Mouse (Mus musculus) kidney, embryonic 16.5 days (tissue): ENCODE data around the gene Carmil2. TPM values are rescaled to one million over a fixed set of nuclear protein-coding genes. Genes with fewer than 3 reads are reported as not detected.

Experiments used
- ATAC-seq: fragments of 200-750 bp; cut with Nextera tagmentation; 2 replicates; pipeline ENCODE4 v1.8.0; 2017; ENCODE audit warnings: moderate TSS enrichment; ENCODE audit not compliant: low FRiP score, low TSS enrichment
- H3K27ac ChIP-seq: fragments of 300-500 bp; sonication (generic); 2 replicates; pipeline ENCODE4 v1.5.1; 2014; ENCODE audit warnings: low read length
- H3K27me3 ChIP-seq: fragments of 300-500 bp; sonication (generic); 2 replicates; pipeline ENCODE4 v1.6.1; 2014; ENCODE audit warnings: low read length, control low read depth, mixed read lengths; ENCODE audit not compliant: insufficient read depth
- H3K36me3 ChIP-seq: fragments of 300-500 bp; sonication (generic); 2 replicates; pipeline ENCODE4 v1.6.1; 2014; ENCODE audit warnings: low read length, control low read depth, mixed read lengths; ENCODE audit not compliant: insufficient read depth
- H3K4me1 ChIP-seq: fragments of 300-500 bp; sonication (generic); 2 replicates; pipeline ENCODE4 v1.6.1; 2014; ENCODE audit warnings: low read length, control low read depth, mixed read lengths; ENCODE audit not compliant: insufficient read depth
- H3K4me2 ChIP-seq: fragments of 300-500 bp; sonication (generic); replicated peaks from 2 replicates; pipeline ENCODE4 v1.6.1; 2014; ENCODE audit warnings: low read depth, low read length
- H3K4me3 ChIP-seq: fragments of 300-500 bp; sonication (generic); 2 replicates; pipeline ENCODE4 v1.5.1; 2014; ENCODE audit warnings: mild to moderate bottlenecking, low read length
- H3K9ac ChIP-seq: fragments of 300-500 bp; sonication (generic); replicated peaks from 2 replicates; pipeline ENCODE4 v1.6.1; 2014; ENCODE audit warnings: low read length
- H3K9me3 ChIP-seq: fragments of 300-500 bp; sonication (generic); 2 replicates; pipeline ENCODE4 v1.6.1; 2016; ENCODE audit warnings: low read length, control low read depth
- WGBS: fragments of 180-500 bp; shearing (Covaris S2); extraction: QIAGEN DNeasy Blood & Tissue Kit; methylation state at CpG from one replicate; pipeline ENCODE4 v1.1.7; 2014; 5-methylcytosine and 5-hydroxymethylcytosine counted together
- polyA plus RNA-seq: library from polyadenylated mRNA; unstranded; fragments of >200 nt; fragmentation: Nextera tagmentation; extraction: Ambion mirVana; gene quantifications from 2 replicates; pipeline ENCODE4 v1.2.1, GENCODE M21; 2015

Gene Carmil2
- polyA plus RNA-seq, 1 experiment from 2014 or later: 0.52 TPM

DNA sequence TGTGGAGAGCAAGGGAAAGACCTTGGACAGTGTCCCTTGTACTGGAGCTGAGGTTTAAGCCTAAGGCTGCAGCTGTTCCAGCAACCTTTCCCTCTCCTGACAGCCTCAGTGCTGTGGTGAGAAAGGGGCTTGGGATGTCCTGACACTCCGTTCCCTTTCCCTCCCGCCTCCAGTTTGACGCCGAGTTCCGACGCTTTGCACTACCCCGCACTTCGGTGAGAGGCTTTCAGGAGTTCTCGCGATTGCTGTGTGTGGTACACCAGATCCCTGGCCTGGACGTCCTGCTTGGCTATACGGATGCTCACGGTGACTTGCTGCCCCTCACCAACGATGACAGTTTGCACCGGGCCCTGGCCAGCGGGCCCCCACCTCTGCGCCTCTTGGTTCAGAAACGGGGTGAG is 15.9 kb downstream of the Carmil2 start:
- Histone ChIP-seq H3K4me3 (peak overlapping the region; percentile 71), H3K4me2 (peak overlapping the region; percentile 93), H3K4me1 (peaks cover 29% of the 10 kb centered on the region), H3K9ac (peak overlapping the region; percentile 74), H3K27me3 (no peaks in the 10 kb centered on the region), H3K27ac (peak overlapping the region; percentile 65), H3K36me3 (peaks cover 38% of the 10 kb centered on the region), H3K9me3 (no peaks in the 10 kb centered on the region)
- WGBS: 39% methylated on average over 18 of the region's 18 CpGs
- 0 out of 2 replicates have a peak, but pooled peaks have one; percentile 6 for ATAC-seq

DNA sequence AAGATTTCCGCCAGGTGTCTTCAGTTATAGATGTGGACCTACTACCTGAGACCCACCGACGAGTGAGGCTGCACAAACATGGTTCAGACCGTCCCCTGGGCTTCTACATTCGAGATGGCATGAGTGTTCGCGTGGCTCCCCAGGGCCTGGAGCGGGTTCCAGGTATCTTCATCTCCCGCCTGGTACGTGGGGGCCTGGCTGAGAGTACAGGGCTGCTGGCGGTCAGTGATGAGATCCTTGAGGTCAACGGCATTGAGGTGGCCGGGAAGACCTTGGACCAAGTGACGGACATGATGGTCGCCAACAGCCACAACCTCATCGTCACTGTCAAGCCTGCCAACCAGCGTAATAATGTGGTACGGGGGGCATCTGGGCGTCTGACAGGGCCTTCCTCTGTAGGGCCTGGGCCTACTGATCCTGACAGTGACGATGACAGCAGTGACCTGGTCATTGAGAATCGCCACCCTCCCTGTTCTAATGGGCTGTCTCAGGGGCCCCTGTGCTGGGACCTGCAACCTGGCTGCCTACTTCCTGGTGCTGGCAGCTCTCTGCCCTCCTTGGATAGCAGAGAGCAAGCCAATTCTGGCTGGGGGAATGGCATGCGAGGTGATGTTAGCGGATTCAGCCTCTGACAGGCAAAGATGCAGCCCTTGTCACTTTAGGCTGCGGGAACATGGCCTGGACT is 16.8 kb downstream of the Carmil2 start:
- H3K4me1 ChIP-seq: peaks cover 33% of the 10 kb centered on the region
- WGBS: 91% methylated on average over 24 of the region's 24 CpGs
- no peaks in the 10 kb centered on the region for H3K9me3 ChIP-seq
- no peak overlapping the region for H3K4me2 ChIP-seq
- no peak overlapping the region for H3K4me3 ChIP-seq
- no peaks in the 10 kb centered on the region for H3K27me3 ChIP-seq
- H3K36me3 ChIP-seq: peaks cover 29% of the 10 kb centered on the region
- no peak for ATAC-seq
- no peak overlapping the region for H3K27ac ChIP-seq
- H3K9ac ChIP-seq: no peak overlapping the region

DNA sequence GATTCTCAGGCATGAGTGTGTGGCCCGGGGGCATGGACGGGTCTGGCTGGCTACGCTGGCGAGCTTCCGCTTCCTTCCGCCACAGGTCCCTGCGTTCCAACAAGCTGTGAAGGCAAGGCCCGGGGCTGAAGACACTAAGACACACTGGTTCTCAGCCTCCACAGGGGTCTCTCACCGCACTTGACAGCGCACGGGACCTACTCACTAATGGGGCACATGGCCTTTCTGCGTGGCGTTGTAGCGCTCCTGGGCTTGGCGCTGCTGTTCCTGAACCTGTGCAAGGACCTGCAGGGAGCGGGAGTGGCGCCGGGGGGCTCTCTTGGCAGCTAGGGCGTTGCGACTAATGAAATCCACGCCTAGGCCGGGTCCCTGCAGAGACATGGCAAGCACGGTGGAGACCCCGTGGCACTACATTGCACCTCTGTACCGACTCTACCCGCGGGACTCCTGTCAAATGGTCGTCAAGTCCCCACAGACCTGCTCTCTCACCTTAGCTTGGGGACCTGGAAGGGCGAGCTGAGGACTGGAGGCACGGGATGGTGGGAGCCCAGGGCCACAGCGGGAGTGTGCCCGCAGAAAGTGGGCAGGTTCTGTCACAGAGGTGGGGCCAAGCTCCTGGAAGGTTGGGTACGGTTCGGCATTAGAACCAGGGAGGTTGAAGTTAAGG is 18.2 kb downstream of the Carmil2 start:
- Histone ChIP-seq H3K9ac (no peak overlapping the region), H3K9me3 (no peaks in the 10 kb centered on the region), H3K36me3 (peaks cover 19% of the 10 kb centered on the region), H3K4me3 (no peak overlapping the region), H3K27me3 (no peaks in the 10 kb centered on the region), H3K4me1 (peaks cover 33% of the 10 kb centered on the region), H3K4me2 (no peak overlapping the region), H3K27ac (no peak overlapping the region)
- no peak for ATAC-seq
- WGBS: 92% methylated on average over 34 of the region's 34 CpGs

DNA sequence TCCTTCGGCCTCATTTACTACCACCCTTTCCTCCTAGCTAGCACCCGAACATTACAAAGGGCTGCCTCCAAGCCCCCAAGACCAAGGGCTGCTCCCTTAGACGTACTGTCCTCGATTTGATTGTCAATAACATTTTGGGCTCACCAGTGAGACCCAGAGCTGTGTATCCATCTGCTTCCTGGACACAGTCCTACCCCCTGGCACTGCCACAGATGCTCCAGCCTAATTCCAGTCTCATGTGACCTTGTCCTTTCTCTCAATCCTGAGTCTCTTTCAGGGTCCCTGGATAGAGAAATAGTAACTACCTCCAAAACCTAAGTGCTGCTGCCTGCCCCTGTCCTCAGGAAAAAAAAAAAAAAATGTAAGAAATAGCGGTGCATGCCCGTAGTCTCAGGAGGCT is 18.9 kb downstream of the Carmil2 start:
- H3K9ac ChIP-seq: no peak overlapping the region
- H3K4me1 ChIP-seq: peaks cover 28% of the 10 kb centered on the region
- no peaks in the 10 kb centered on the region for H3K9me3 ChIP-seq
- peaks cover 19% of the 10 kb centered on the region for H3K36me3 ChIP-seq
- H3K27ac ChIP-seq: no peak overlapping the region
- no peaks in the 10 kb centered on the region for H3K27me3 ChIP-seq
- 91% methylated on average over 6 of the region's 6 CpGs for WGBS
- ATAC-seq: no peak
- no peak overlapping the region for H3K4me2 ChIP-seq
- H3K4me3 ChIP-seq: no peak overlapping the region

DNA sequence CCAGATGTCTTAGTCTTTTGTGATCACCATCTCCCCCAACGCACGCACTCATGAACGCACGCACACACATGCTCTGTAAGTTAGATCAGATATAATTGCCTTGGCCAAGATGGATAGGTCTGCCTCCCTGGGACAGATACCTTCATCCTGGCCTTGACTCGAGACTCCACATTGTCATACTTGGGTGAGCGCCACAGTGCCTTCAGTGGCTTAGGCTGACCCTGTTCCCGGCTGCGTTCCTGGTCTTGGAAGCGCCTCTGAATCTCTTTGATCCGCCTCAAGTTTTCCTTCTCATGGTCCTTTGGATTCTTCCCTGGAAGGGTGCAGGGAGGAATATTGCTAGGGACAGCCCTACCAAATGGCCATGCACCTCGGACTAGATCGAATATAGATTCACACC is 20.4 kb downstream of the Carmil2 start:
- Histone ChIP-seq H3K4me1 (peaks cover 24% of the 10 kb centered on the region), H3K9ac (peak overlapping the region; percentile 75), H3K36me3 (peaks cover 19% of the 10 kb centered on the region), H3K27me3 (no peaks in the 10 kb centered on the region), H3K4me3 (peak overlapping the region; percentile 84), H3K4me2 (peak overlapping the region; percentile 95), H3K27ac (no peak overlapping the region), H3K9me3 (no peaks in the 10 kb centered on the region)
- ATAC-seq: no peak
- 57% methylated on average over 12 of the region's 12 CpGs for WGBS

DNA sequence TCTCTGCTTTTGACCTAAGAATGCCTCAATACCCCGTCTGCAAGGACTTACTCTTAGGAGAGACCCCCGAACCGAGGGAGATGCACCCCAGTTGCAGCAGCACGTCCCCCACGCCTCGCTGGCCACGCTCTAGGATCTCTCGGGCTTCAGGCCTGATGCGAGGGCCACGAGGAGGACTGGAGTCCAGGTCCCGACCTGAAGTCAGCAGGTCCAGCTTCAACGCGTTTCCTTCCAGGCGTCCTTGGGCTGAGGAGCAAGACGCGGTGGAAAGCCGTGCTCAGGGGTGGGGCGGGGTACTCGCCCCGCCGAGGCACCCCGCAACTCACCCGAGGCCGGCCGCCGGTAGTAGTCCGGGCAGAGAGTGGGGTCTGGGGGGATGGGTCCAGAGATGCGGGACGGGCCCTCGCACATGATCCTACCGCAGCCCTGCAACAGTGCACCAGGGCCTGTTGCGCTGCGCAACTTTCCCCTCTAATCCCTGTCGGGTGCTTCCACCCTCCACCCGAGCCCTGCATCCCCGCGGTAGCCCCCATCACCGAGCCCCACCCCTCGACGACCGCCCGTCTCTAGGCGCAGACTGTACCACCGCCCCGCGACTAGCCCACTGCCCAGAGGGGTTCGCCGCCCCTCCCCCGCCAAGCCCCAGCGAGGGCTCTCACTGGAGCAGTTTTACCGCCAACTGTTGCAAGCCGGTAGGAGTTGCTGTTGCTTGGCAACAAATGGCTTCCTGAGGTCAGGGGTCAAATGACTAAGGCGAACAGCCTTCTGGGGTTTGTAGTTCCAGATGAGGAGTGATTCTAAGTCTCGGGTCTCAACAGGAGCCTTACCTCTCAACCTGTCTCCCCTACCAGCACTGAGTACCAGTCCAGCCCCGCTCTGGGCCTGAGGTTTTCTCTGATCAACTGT is 21.7 kb downstream of the Carmil2 start, which contains the start of the genes 4933405L10Rik and Enkd1:
TSS of gene 4933405L10Rik (plus strand) at position 158 of the 906 bp plus-strand sequence.
TSS of gene Enkd1 (minus strand) at position 713 of the 906 bp plus-strand sequence.
- peak within 1 kb of the TSS; percentile 75 for H3K9ac ChIP-seq
- peak; percentile 78 for ATAC-seq
- WGBS: under 1% methylated on average over 55 of the region's 55 CpGs
- peak within 1 kb of the TSS; percentile 84 for H3K4me3 ChIP-seq
- no peaks in the 10 kb centered on the region for H3K27me3 ChIP-seq
- H3K4me1 ChIP-seq: peaks cover 14% of the 10 kb centered on the region
- H3K36me3 ChIP-seq: peaks cover 17% of the 10 kb centered on the region
- H3K27ac ChIP-seq: no peak within 1 kb of the TSS
- peak within 1 kb of the TSS; percentile 95 for H3K4me2 ChIP-seq
- no peaks in the 10 kb centered on the region for H3K9me3 ChIP-seq

DNA sequence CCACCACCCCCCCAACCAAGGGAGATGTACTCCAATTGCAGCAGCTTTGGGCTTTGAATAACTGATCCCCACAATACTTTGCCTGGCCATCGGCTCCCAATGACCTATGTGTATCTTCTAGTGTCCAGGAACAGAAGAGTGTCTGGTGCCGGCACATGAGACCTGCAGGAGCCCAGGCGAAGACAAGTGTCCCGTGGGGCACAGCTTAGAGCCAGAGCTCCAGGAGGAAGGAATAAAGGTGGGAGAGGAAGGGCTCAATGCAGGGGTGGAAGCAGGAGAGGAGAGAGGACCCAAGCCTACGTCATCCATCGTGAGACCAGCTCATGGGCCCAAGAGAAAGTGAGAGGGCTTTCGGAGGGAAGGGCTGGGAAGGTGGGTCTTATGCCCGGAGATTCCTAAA is 22.6 kb downstream of the Carmil2 start:
- Histone ChIP-seq H3K9ac (no peak overlapping the region), H3K4me1 (peaks cover 14% of the 10 kb centered on the region), H3K27ac (no peak overlapping the region), H3K4me3 (no peak overlapping the region), H3K9me3 (no peaks in the 10 kb centered on the region), H3K4me2 (no peak overlapping the region), H3K36me3 (peaks cover 8% of the 10 kb centered on the region), H3K27me3 (no peaks in the 10 kb centered on the region)
- WGBS: 95% methylated on average over 8 of the region's 8 CpGs
- ATAC-seq: no peak

DNA sequence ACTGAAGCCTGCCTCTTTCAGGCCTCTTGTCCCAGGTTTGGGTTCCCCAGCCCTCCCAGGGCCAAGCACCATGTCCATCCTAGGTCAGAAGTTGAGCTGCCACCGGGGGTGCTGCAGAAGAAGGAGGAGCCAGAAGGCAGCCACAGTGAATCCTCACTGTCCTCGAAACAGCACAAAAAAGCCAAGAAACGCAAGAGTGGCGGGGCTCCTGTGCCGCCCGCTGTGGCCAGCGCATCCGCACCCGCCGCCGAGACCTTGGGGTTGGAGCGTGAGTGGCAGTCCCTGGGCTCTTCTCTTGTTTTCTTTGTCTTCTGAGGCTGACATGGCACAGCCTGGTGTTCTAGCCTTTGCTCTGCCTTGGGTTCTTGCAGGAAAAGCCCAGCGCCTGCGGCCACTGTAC is 23.2 kb downstream of the Carmil2 start:
- Histone ChIP-seq H3K9ac (no peak overlapping the region), H3K9me3 (no peaks in the 10 kb centered on the region), H3K36me3 (peaks cover 2% of the 10 kb centered on the region; the same call in 1 of the 2 replicates), H3K27me3 (no peaks in the 10 kb centered on the region), H3K4me3 (no peak overlapping the region), H3K4me1 (peaks cover 14% of the 10 kb centered on the region), H3K4me2 (no peak overlapping the region), H3K27ac (no peak overlapping the region)
- 77% methylated on average over 14 of the region's 14 CpGs for WGBS
- ATAC-seq: no peak

DNA sequence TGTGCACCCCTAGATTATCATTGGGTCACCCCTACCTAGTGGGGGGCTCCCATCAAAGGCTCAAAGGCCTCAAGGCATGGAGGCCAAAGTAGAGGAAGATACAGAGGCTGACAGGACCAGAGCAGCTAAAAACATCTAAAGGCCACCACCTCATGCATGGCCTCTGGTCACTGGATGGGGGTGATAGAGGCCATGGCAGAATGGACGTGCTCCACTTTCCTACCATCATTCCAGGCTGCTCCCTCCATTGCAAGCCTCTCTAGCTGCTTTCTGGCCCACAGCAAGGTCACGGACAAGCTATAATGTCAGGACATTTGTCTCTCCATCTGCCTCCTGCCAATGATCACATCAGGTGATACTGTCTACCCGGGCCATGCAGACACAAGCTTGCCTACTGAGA is 26.2 kb downstream of the Carmil2 start:
- H3K27ac ChIP-seq: no peak overlapping the region
- H3K4me3 ChIP-seq: no peak overlapping the region
- H3K27me3 ChIP-seq: no peaks in the 10 kb centered on the region
- WGBS: 72% methylated on average over 3 of the region's 3 CpGs
- no peak overlapping the region for H3K4me2 ChIP-seq
- H3K9me3 ChIP-seq: no peaks in the 10 kb centered on the region
- no peak overlapping the region for H3K9ac ChIP-seq
- H3K36me3 ChIP-seq: peaks cover 7% of the 10 kb centered on the region; the same call in 1 of the 2 replicates
- peaks cover 2% of the 10 kb centered on the region for H3K4me1 ChIP-seq
- no peak for ATAC-seq
